Mouse (Mus musculus) hindbrain, embryonic 16.5 days (tissue): ENCODE results near the gene Cnn2. TPM values are rescaled to one million over a fixed set of nuclear protein-coding genes. Genes with fewer than 3 reads are reported as not detected.

Experiments used
- polyA plus RNA-seq: library from polyadenylated mRNA; unstranded; fragments of >200 nt; fragmentation: Nextera tagmentation; extraction: Ambion mirVana; gene quantifications from 2 replicates; pipeline ENCODE4 v1.2.1, GENCODE M21; 2015

Gene Cnn2
- polyA plus RNA-seq, 1 experiment from 2014 or later, result 30.5 TPM

Other genes with a start within 250 kb of the Cnn2 start
- gene Polrmt, start 242.0 kb upstream of the Cnn2 start, polyA plus RNA-seq, result 37.1 and 50.6 TPM in 2 replicates
- gene Fgf22, start 233.5 kb upstream of the Cnn2 start, polyA plus RNA-seq, result 1.9 and 3.1 TPM in 2 replicates
- 74.2 and 101 TPM in 2 replicates for gene Rnf126, start 221.6 kb upstream of the Cnn2 start, polyA plus RNA-seq
- gene Fstl3, start 211.3 kb upstream of the Cnn2 start, polyA plus RNA-seq, result 2.6 and 3.0 TPM in 2 replicates
- gene Prss57, start 197.6 kb upstream of the Cnn2 start, polyA plus RNA-seq, result 0.31 TPM in 1 of 2 replicates, not detected in the other
- gene Palm, start 195.0 kb upstream of the Cnn2 start, polyA plus RNA-seq, result 297 and 309 TPM in 2 replicates
- 0.46 and 0.59 TPM in 2 replicates for gene Misp, start 167.6 kb upstream of the Cnn2 start, polyA plus RNA-seq
- gene Ptbp1, start 134.2 kb upstream of the Cnn2 start, polyA plus RNA-seq, result 61.2 and 79.2 TPM in 2 replicates
- gene Prtn3, start 114.1 kb upstream of the Cnn2 start, polyA plus RNA-seq, result 10.4 and 11.2 TPM in 2 replicates
- 387 and 426 TPM in 2 replicates for gene Plppr3, start 114.0 kb upstream of the Cnn2 start, polyA plus RNA-seq
- 0.26 and 0.32 TPM in 2 replicates for gene Elane, start 102.3 kb upstream of the Cnn2 start, polyA plus RNA-seq
- not detected in 2 replicates for gene Cfd, start 97.7 kb upstream of the Cnn2 start, polyA plus RNA-seq
- gene Med16, start 79.7 kb upstream of the Cnn2 start, polyA plus RNA-seq, result 48.2 and 53.8 TPM in 2 replicates
- 1.4 and 18.3 TPM in 2 replicates for gene Gm26602, start 77.7 kb upstream of the Cnn2 start, polyA plus RNA-seq
- gene Kiss1r, start 71.6 kb upstream of the Cnn2 start, polyA plus RNA-seq, result 3.1 and 3.7 TPM in 2 replicates
- 293 and 300 TPM in 2 replicates for gene R3hdm4, start 67.4 kb upstream of the Cnn2 start, polyA plus RNA-seq
- 1.6 and 1.7 TPM in 2 replicates for gene Arid3a, start 61.5 kb upstream of the Cnn2 start, polyA plus RNA-seq
- gene Wdr18, start 28.4 kb upstream of the Cnn2 start, polyA plus RNA-seq, result 97.7 and 102 TPM in 2 replicates
- gene Grin3b, start 17.9 kb upstream of the Cnn2 start, polyA plus RNA-seq, result 0.45 and 0.46 TPM in 2 replicates
- gene Tmem259, start 4.3 kb upstream of the Cnn2 start, polyA plus RNA-seq, result 11.7 and 17.4 TPM in 2 replicates
- gene Abca7, start 7.9 kb downstream of the Cnn2 start, polyA plus RNA-seq, result 4.2 and 5.1 TPM in 2 replicates
- 1.7 and 2.2 TPM in 2 replicates for gene Arhgap45, start 28.1 kb downstream of the Cnn2 start, polyA plus RNA-seq
- 141 and 143 TPM in 2 replicates for gene Polr2e, start 51.2 kb downstream of the Cnn2 start, polyA plus RNA-seq
- 601 and 643 TPM in 2 replicates for gene Gpx4, start 58.6 kb downstream of the Cnn2 start, polyA plus RNA-seq
- 10.3 and 13.0 TPM in 2 replicates for gene Sbno2, start 117.0 kb downstream of the Cnn2 start, polyA plus RNA-seq
- gene Stk11, start 127.2 kb downstream of the Cnn2 start, polyA plus RNA-seq, result 17.7 and 18.3 TPM in 2 replicates
- 554 and 581 TPM in 2 replicates for gene Atp5d, start 150.0 kb downstream of the Cnn2 start, polyA plus RNA-seq
- 98.8 and 130 TPM in 2 replicates for gene Cbarp, start 152.3 kb downstream of the Cnn2 start, polyA plus RNA-seq
- 16.0 and 16.1 TPM in 2 replicates for gene Midn, start 159.7 kb downstream of the Cnn2 start, polyA plus RNA-seq
- gene Cirbp, start 177.4 kb downstream of the Cnn2 start, polyA plus RNA-seq, result 288 and 311 TPM in 2 replicates
- gene 1600002K03Rik, start 184.4 kb downstream of the Cnn2 start, polyA plus RNA-seq, result 9.4 and 10.1 TPM in 2 replicates
- 21.5 and 22.7 TPM in 2 replicates for gene Efna2, start 190.9 kb downstream of the Cnn2 start, polyA plus RNA-seq
- 38.0 and 38.7 TPM in 2 replicates for gene Mum1, start 237.8 kb downstream of the Cnn2 start, polyA plus RNA-seq